Mouse (Mus musculus): Measurements from ENCODE around the gene Ahsg.

GRCm38 (mm10) chr16:22845481-22845880 lies 45.6 kb upstream of the Ahsg start:
- no peak for TF ChIP-seq CTCF (IDR thresholded peaks at IDR 0.05 in 2 of 3, conservative IDR thresholded peaks at IDR 0.05 in 1 of 3; ENCODE audit: control insufficient read depth in 1 of 3, insufficient read depth in 1 of 3, low read depth in 2 of 3, low read length in 3 of 3, poor library complexity in 1 of 3, severe bottlenecking in 1 of 3)
- TF ChIP-seq POLR2AphosphoS5 (IDR thresholded peaks at IDR 0.05; ENCODE audit: borderline replicate concordance, low read depth, low read length): no peak
- TF ChIP-seq POLR2A (IDR thresholded peaks at IDR 0.05; ENCODE audit: control insufficient read depth in 1 of 2, insufficient read depth in 1 of 2, low read depth in 1 of 2, low read length in 2 of 2, poor library complexity in 1 of 2): no peak
- no peak for TF ChIP-seq NELFE (IDR thresholded peaks at IDR 0.05; ENCODE audit: low read depth, low read length)
- no peak for TF ChIP-seq USF1 (IDR thresholded peaks at IDR 0.05; ENCODE audit: low read depth, low read length)
- no peak for TF ChIP-seq MEF2A (IDR thresholded peaks at IDR 0.05; ENCODE audit: extremely low read depth, insufficient replicate concordance, low read depth, low read length, poor library complexity, severe bottlenecking)
- TF ChIP-seq CHD2 (IDR thresholded peaks at IDR 0.05; ENCODE audit: low read length): no peak
- TF ChIP-seq CHD1 (IDR thresholded peaks at IDR 0.05; ENCODE audit: low read depth, low read length): no peak
- no peak for TF ChIP-seq EP300 (IDR thresholded peaks at IDR 0.05; ENCODE audit: low read depth in 1 of 2, low read length in 2 of 2)
- TF ChIP-seq TCF12 (IDR thresholded peaks at IDR 0.05; ENCODE audit: low read depth, low read length): no peak
- TF ChIP-seq SIN3A (IDR thresholded peaks at IDR 0.05; ENCODE audit: low read length): no peak
- no peak for TF ChIP-seq MAFK (IDR thresholded peaks at IDR 0.05; ENCODE audit: borderline replicate concordance, low read depth, low read length)
- TF ChIP-seq TBP (IDR thresholded peaks at IDR 0.05; ENCODE audit: low read depth, low read length): no peak

Measured in MEL (cell line).